Mouse (Mus musculus): ENCODE data around the gene Fam20c. TPM values are rescaled to one million over a fixed set of nuclear protein-coding genes. Genes with fewer than 3 reads are reported as not detected.

Fam20c gene
- total RNA-seq, 2 experiments from 2014 or later, result 35.3 to 42.8 TPM

DNA sequence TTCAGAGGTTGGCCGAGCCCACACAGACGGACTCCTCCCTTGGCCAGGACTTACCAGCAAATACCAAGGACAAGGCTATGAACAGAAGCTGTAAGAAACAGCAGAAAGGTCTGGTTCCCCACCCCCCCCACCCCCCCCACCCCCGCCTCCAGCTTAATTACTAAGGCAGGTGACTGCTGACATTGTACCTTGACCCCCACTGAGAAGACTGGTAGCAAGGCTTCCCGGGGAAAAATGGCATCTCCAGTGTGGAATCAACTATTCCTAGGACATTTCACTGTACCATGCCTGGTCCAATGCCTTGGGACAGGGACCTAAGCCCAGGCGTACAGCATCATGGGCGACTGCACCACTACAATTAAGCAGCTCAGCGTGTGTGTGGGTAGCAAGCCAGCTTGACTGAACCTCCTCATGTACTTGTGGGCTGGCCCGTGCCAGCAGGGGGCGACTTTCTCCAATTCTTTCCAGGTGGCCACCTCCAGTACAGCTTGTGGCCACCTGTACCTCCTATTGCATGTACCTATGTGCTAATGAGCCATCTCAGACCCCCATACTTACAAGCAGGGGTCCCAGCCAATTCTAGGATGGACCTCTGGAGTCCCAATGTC, 102.8 kb downstream of the Fam20c start:
- intact Hi-C loops (cut with DNase I), result loop anchor here (5.0 kb wide), 1 partner anchor 140 kb away; the partner anchor contains the start of gene Pdgfa
- DNase-seq (ENCODE audit: low spot score in 2 of 2), result peak; percentile 78 to 79

DNA sequence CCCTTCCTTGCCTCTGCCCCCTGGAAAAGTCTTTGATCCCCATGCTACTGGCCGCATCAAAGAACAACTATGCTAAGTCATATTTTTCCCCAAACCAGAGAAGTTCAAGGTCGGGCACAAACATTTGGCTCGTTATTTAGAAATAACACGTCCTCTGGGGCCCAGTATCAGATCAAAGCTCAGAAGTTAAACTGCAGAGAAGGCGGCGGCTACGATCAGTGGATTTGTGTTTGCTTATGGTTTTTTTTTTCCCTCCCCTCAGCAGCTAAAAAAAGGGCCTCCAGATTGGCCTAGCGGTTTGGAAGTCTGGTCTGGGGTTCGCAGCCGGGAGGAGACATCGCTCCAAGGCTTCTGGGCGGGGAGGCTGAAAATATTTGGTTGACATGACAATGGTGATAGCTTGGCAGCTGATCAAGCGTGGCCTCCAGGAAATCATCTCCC, 103.5 kb downstream of the Fam20c start:
- intact Hi-C loops (cut with DNase I), result loop anchor here (5.0 kb wide), 1 partner anchor 139 kb away; the partner anchor contains the start of gene Pdgfa
- no peak for DNase-seq (ENCODE audit: low spot score in 2 of 2)

Other genes with a start within 250 kb of the Fam20c start
- gene 1700123K08Rik, start 189.8 kb upstream of the Fam20c start, total RNA-seq (2021), result not detected
- gene Zfp68, start 134.8 kb upstream of the Fam20c start, total RNA-seq (2021), result 10 to 100 TPM; 26.9 to 31.3 TPM
- gene A430033K04Rik, start 131.7 kb upstream of the Fam20c start, total RNA-seq (2021), result 10 to 100 TPM; 11.3 to 16.4 TPM
- gene Gm5294, start 65.6 kb downstream of the Fam20c start, total RNA-seq (2021), result not detected
- gene Pdgfa, start 242.9 kb downstream of the Fam20c start, total RNA-seq (2021), result 10 to 100 TPM; 49.1 to 58.9 TPM

All from left cerebral cortex, postnatal 36 days (tissue).